Mouse (Mus musculus) megakaryocyte, embryonic 14.5 days (primary cell): Measurements from ENCODE around the gene 1700018B08Rik. TPM values are rescaled to one million over a fixed set of nuclear protein-coding genes. Genes with fewer than 3 reads are reported as not detected.

Experiments used
- H3K27me3 ChIP-seq: replicated peaks from 2 replicates; pipeline ENCODE3; 2012; ENCODE audit warnings: inconsistent platforms
- H3K36me3 ChIP-seq: replicated peaks from 2 replicates; pipeline ENCODE3; 2012; ENCODE audit warnings: low read length, inconsistent platforms, mixed read lengths
- H3K4me1 ChIP-seq: 2 replicates; pipeline ENCODE4 v1.6.1; 2012; ENCODE audit warnings: inconsistent platforms
- H3K4me3 ChIP-seq: replicated peaks from 2 replicates; pipeline ENCODE3; 2012; ENCODE audit warnings: moderate library complexity, mild to moderate bottlenecking, inconsistent platforms
- H3K9me3 ChIP-seq: 2 replicates; pipeline ENCODE4 v1.6.1; 2012; ENCODE audit warnings: inconsistent platforms
- FLI1 ChIP-seq: IDR thresholded peaks from 2 replicates; pipeline ENCODE4 v1.6.1; 2012; ENCODE audit warnings: low read length, inconsistent platforms, mixed read lengths
- GATA1 ChIP-seq: IDR thresholded peaks from 3 replicates; pipeline ENCODE4 v1.6.1; 2012; ENCODE audit warnings: mixed read lengths, low read length, inconsistent platforms, borderline replicate concordance
- polyA plus RNA-seq: library from polyadenylated mRNA; stranded (reverse); fragments of >175 nt; gene quantifications from 2 replicates; pipeline ENCODE4 v1.2.3, GENCODE M21; 2012; ENCODE audit warnings: low replicate concordance; ENCODE audit not compliant: insufficient read depth

1700018B08Rik gene
- polyA plus RNA-seq, 1 experiment: not detected

GRCm38 (mm10) chr8:121568321-121568720 lies 24.2 kb upstream of the 1700018B08Rik start:
- Histone ChIP-seq H3K36me3 (peaks cover 55% of the 10 kb centered on the region), H3K4me1 (peaks cover 78% of the 10 kb centered on the region), H3K4me3 (no peak overlapping the region)

GRCm38 (mm10) chr8:121563701-121564100 lies 19.6 kb upstream of the 1700018B08Rik start:
- Histone ChIP-seq H3K36me3 (peaks cover 79% of the 10 kb centered on the region), H3K4me1 (peaks cover 46% of the 10 kb centered on the region), H3K4me3 (no peak overlapping the region), H3K9me3 (no peaks in the 10 kb centered on the region), H3K27me3 (no peaks in the 10 kb centered on the region)
- TF ChIP-seq FLI1 (no peak), GATA1 (no peak)

More at GRCm38 (mm10) chr8:121568321-121568720, 24.2 kb upstream of the 1700018B08Rik start:
- no peak for TF ChIP-seq FLI1
- no peak for TF ChIP-seq GATA1
- H3K27me3 ChIP-seq: no peaks in the 10 kb centered on the region
- H3K9me3 ChIP-seq: no peaks in the 10 kb centered on the region

GRCm38 (mm10) chr8:121562941-121563351 lies 18.8 kb upstream of the 1700018B08Rik start:
- peaks cover 87% of the 10 kb centered on the region for H3K36me3 ChIP-seq
- TF ChIP-seq FLI1 (no peak), GATA1 (no peak)
- H3K4me1 ChIP-seq: peaks cover 39% of the 10 kb centered on the region
- H3K27me3 ChIP-seq: no peaks in the 10 kb centered on the region
- no peaks in the 10 kb centered on the region for H3K9me3 ChIP-seq
- H3K4me3 ChIP-seq: no peak overlapping the region

- H3K4me1 ChIP-seq: peaks cover 30% of the 10 kb centered on the region; the same call in 1 of the 2 replicates
- H3K36me3 ChIP-seq: peaks cover 86% of the 10 kb centered on the region
- H3K4me3 ChIP-seq: no peak overlapping the region
- no peaks in the 10 kb centered on the region for H3K9me3 ChIP-seq
- H3K27me3 ChIP-seq: no peaks in the 10 kb centered on the region
- TF ChIP-seq FLI1 (no peak), GATA1 (no peak)
Measured at GRCm38 (mm10) chr8:121561636-121562345, 17.7 kb upstream of the 1700018B08Rik start.

GRCm38 (mm10) chr8:121560432-121561100 lies 16.4 kb upstream of the 1700018B08Rik start:
- H3K27me3 ChIP-seq: no peaks in the 10 kb centered on the region
- no peak for TF ChIP-seq FLI1
- no peak for TF ChIP-seq GATA1
- H3K9me3 ChIP-seq: no peaks in the 10 kb centered on the region
- no peak overlapping the region for H3K4me3 ChIP-seq
- peaks cover 20% of the 10 kb centered on the region; the same call in 1 of the 2 replicates for H3K4me1 ChIP-seq
- peaks cover 84% of the 10 kb centered on the region for H3K36me3 ChIP-seq

- Histone ChIP-seq H3K36me3 (peaks cover 84% of the 10 kb centered on the region), H3K4me3 (no peak overlapping the region), H3K27me3 (no peaks in the 10 kb centered on the region), H3K9me3 (no peaks in the 10 kb centered on the region), H3K4me1 (peaks cover 14% of the 10 kb centered on the region; the same call in 1 of the 2 replicates)
- TF ChIP-seq GATA1 (no peak), FLI1 (no peak)
Measured at GRCm38 (mm10) chr8:121559801-121560200, 15.7 kb upstream of the 1700018B08Rik start.

- Histone ChIP-seq H3K4me3 (no peak overlapping the region), H3K36me3 (peaks cover 87% of the 10 kb centered on the region), H3K27me3 (no peaks in the 10 kb centered on the region), H3K4me1 (peaks cover 18% of the 10 kb centered on the region; the same call in 1 of the 2 replicates), H3K9me3 (no peaks in the 10 kb centered on the region)
- TF ChIP-seq FLI1 (no peak), GATA1 (no peak)
Measured at GRCm38 (mm10) chr8:121558538-121558937, 14.4 kb upstream of the 1700018B08Rik start.

- H3K4me3 ChIP-seq: no peak overlapping the region
- H3K4me1 ChIP-seq: peaks cover 16% of the 10 kb centered on the region; the same call in 1 of the 2 replicates
- H3K9me3 ChIP-seq: no peaks in the 10 kb centered on the region
- no peak for TF ChIP-seq FLI1
- TF ChIP-seq GATA1: no peak
- H3K36me3 ChIP-seq: peaks cover 87% of the 10 kb centered on the region
- no peaks in the 10 kb centered on the region for H3K27me3 ChIP-seq
Measured at GRCm38 (mm10) chr8:121557746-121558145, 13.6 kb upstream of the 1700018B08Rik start.

- no peak for TF ChIP-seq FLI1
- TF ChIP-seq GATA1: no peak
- H3K4me1 ChIP-seq: peaks cover 7% of the 10 kb centered on the region; the same call in 1 of the 2 replicates
- H3K27me3 ChIP-seq: no peaks in the 10 kb centered on the region
- H3K4me3 ChIP-seq: no peak overlapping the region
- peaks cover 92% of the 10 kb centered on the region for H3K36me3 ChIP-seq
- no peaks in the 10 kb centered on the region for H3K9me3 ChIP-seq
Measured at GRCm38 (mm10) chr8:121553831-121554475, 9.8 kb upstream of the 1700018B08Rik start.
